Mouse (Mus musculus) adrenal gland (tissue): ENCODE results near the gene Clns1a.

Source experiments
- intact Hi-C: fragments of 180-260 bp; cut with DNase I; formaldehyde crosslinking; loops from one replicate; pipeline ENCODE4 v1.15.1; 2025

Gene Clns1a

DNA sequence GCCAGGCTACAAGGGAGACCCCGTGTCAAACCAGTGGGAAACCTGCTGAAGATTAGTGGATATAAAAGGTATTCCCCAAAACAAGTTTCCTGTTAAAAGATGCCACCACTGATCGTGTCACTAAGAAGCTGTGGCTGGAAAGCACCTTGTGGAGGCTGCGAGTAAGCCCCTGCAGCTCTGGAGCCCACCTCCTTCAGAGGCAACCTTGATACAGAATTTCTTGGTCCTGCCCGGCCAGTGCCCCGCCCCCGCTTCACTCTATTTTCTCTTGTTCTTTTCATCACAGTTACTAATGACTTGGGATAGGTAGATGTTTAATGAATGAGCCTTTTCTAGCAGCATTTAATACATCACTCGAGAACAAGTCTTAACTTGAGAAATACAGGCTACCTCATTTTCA lies 29.6 kb downstream of the Clns1a start:
- intact Hi-C loops, result no loop called here

GRCm38 (mm10) chr7:97726778-97727177 lies 30.3 kb downstream of the Clns1a start:
- intact Hi-C loops, result no loop called here

- intact Hi-C loops, result no loop called here
Measured at GRCm38 (mm10) chr7:97728666-97729614, 32.5 kb downstream of the Clns1a start.

GRCm38 (mm10) chr7:97730427-97730826 lies 34.0 kb downstream of the Clns1a start:
- intact Hi-C loops, result no loop called here

- intact Hi-C loops, result no loop called here
Measured at GRCm38 (mm10) chr7:97733606-97734005, 37.2 kb downstream of the Clns1a start.

DNA sequence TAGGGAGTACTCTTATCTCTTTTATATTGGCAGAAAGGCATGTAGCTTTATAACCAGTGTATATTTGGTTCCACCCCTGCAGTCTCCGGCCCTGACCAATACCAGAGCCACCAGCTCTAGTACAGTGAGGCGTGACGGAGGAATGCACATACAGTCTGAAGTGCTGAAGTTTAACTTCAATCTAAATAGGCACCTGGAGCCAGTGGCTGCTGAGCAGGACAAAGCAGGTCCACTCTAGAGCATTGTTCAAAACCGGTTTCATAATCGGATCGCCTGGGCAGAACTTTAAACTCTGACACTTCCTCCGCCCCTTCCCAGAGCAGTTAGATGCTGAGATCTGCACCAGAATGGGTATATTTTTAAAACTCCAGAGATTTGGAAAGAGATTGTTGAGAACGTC lies 38.6 kb downstream of the Clns1a start:
- intact Hi-C loops, result no loop called here

DNA sequence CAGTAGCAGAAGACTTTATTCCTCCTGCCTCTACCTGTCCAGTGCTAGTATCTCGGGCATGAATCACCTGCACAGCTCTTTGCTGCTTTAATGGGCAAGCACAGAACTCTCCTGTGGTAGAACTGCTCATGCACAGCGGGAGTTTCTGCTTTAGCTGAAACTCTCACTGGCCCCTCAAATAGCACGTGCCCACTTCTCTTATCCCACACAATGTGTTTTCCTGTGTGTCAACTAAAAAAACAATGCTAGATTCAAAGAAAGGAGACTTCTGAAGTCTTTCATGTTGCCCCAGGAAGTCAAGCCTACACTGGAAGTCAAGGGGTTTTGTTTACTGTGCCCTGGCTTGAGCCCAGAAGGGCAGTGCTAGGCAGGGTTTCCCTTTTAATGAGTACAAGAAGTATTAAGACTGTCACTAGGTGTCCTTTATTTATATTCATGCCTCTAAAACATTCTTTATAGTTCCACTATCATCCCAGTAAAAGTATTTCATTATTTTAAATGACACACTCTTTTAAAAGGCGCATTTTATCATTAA lies 39.5 kb downstream of the Clns1a start:
- intact Hi-C loops, result no loop called here

GRCm38 (mm10) chr7:97737256-97737637 lies 40.8 kb downstream of the Clns1a start:
- intact Hi-C loops, result no loop called here

GRCm38 (mm10) chr7:97737638-97738456 lies 41.4 kb downstream of the Clns1a start, which contains the start of gene Aqp11:
Gene Aqp11 (minus strand): TSS chr7:97738289.
- intact Hi-C loops, result no loop called here

- intact Hi-C loops, result loop anchor here (10.0 kb wide), 2 partner anchors 334 to 374 kb away; partner anchors contain the start of gene Myo7a
Measured at GRCm38 (mm10) chr7:97740948-97741347, 44.5 kb downstream of the Clns1a start.

GRCm38 (mm10) chr7:97741756-97742291 lies 45.4 kb downstream of the Clns1a start:
- intact Hi-C loops, result loop anchor here (10.0 kb wide), 2 partner anchors 333 to 373 kb away; partner anchors contain the start of gene Myo7a

- intact Hi-C loops, result loop anchor here (5.0 to 10.0 kb wide), 3 partner anchors 102 to 370 kb away; partner anchors contain the start of gene Myo7a
Measured at GRCm38 (mm10) chr7:97745299-97745698, 48.9 kb downstream of the Clns1a start.

- intact Hi-C loops, result loop anchor here (2.0 to 10.0 kb wide), 4 partner anchors 100 to 368 kb away; partner anchors contain the start of gene Myo7a
Measured at GRCm38 (mm10) chr7:97747176-97747707, 50.8 kb downstream of the Clns1a start.

GRCm38 (mm10) chr7:97747787-97748497 lies 51.5 kb downstream of the Clns1a start:
- intact Hi-C loops, result loop anchor here (2.0 to 10.0 kb wide), 4 partner anchors 99 to 367 kb away; partner anchors contain the start of gene Myo7a

DNA sequence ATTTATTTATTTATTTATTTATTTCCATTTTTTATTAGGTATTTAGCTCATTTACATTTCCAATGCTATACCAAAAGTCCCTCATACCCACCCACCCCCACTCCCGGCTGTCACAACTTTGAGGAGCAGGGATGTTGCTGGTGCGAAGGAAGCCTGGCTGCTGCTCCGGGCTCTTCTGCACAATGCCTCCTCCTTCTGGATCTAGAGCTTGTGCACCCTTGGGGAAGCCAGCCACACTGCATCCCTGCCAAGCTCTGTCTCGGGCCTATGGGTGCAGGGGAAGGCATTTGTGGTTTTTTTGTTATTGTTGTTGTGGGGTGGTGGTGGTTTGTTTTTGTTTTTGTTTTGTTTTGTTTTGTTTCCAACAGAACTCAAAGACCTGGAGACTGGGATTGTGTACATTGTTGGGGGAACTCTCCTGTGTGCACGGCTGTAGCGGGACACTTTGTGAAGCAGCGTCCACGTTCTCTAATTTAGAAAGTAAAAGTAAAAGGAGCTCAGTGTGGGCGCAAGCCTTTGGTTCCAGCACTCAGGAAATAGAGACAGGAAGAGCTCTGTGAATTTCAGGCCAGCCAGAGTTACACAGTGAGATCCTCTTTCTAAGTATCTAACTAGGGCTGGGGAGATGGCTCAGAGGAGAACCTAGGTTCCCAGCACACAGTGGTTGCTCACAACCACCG lies 52.2 kb downstream of the Clns1a start:
- intact Hi-C loops, result loop anchor here (5.0 to 10.0 kb wide), 3 partner anchors 99 to 366 kb away; partner anchors contain the start of gene Myo7a

DNA sequence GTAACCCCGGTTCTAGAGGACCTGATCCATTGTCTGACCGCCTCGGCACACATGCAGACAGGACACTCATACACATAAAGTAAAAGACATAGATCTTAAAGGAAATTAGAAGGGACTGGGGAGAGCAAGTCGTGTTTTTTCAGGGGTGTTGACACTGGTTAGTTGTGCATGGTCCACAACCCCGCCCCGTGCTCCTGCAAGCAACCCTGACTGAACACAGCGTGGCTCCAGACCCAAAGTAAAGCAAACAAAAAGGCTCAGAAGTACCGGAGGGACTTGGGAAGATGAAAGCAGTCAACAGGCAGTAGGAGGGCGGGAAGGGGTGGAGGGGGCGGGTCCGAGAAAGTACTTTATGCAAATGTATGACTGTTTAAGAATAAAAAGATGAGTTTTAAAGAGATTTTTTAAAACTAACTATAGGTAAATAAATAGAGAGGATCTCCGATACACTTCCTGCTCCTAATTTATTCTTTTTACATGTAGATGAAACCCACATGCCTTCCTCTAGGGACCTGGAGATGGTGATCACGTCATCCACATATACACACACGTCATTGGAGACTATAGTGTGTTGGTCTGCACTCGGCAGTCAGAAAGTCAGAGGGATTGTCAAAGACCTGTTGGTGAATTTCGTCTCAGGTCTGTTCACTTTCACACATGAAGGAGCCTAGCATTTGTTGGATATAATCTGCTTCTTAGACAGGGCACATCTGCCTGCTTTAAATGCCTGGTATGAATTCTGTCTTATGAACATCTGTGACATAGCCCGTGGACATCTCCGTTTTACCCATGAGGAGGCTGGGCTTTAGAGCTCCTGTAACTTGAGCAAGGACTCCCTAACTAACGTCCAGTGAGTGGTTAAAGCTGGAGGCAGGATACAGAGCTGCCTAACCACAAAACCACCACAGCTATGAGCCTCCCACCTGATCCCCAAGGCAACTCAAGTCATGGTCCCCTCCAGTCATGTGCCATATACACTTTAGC lies 53.1 kb downstream of the Clns1a start:
- intact Hi-C loops, result loop anchor here (5.0 to 10.0 kb wide), 3 partner anchors 98 to 365 kb away; partner anchors contain the start of gene Myo7a

- intact Hi-C loops, result no loop called here
Measured at GRCm38 (mm10) chr7:97756967-97757881, 60.8 kb downstream of the Clns1a start.
